Mouse (Mus musculus): ENCODE data around the gene Olfr670.

Olfr670 gene

GRCm38 (mm10) chr7:104962520-104962919 lies at the start of gene Olfr670:
Gene Olfr670, minus strand, starts transcription at chr7:104962620.
- no peak for TF ChIP-seq GATA4 (IDR thresholded peaks at IDR 0.05; ENCODE audit: insufficient replicate concordance, low read length)

GRCm38 (mm10) chr7:105001929-105002328 lies 39.5 kb upstream of the Olfr670 start, which contains the start of gene Olfr672:
Gene Olfr672, minus strand, starts transcription at chr7:105002029.
- no peak for TF ChIP-seq GATA4 (IDR thresholded peaks at IDR 0.05; ENCODE audit: insufficient replicate concordance, low read length)

GRCm38 (mm10) chr7:104979026-104979425 lies 16.6 kb upstream of the Olfr670 start, which contains the start of gene Olfr671:
Gene Olfr671, minus strand, starts transcription at chr7:104979126.
- TF ChIP-seq GATA4 (IDR thresholded peaks at IDR 0.05; ENCODE audit: insufficient replicate concordance, low read length) = no peak

GRCm38 (mm10) chr7:104933940-104934339 lies 28.5 kb downstream of the Olfr670 start, which contains the start of gene Olfr669:
Gene Olfr669, plus strand, starts transcription at chr7:104934240.
- TF ChIP-seq GATA4 (IDR thresholded peaks at IDR 0.05; ENCODE audit: insufficient replicate concordance, low read length) = no peak

GRCm38 (mm10) chr7:104927957-104928356 lies 34.5 kb downstream of the Olfr670 start, which contains the start of gene Olfr668:
Gene Olfr668, minus strand, starts transcription at chr7:104928057.
- no peak for TF ChIP-seq GATA4 (IDR thresholded peaks at IDR 0.05; ENCODE audit: insufficient replicate concordance, low read length)

GRCm38 (mm10) chr7:104921382-104921781 lies 41.0 kb downstream of the Olfr670 start, which contains the start of gene Olfr667:
Gene Olfr667, minus strand, starts transcription at chr7:104921482.
- no peak for TF ChIP-seq GATA4 (IDR thresholded peaks at IDR 0.05; ENCODE audit: insufficient replicate concordance, low read length)

Data from liver, adult (tissue).